Mouse (Mus musculus): Measurements from ENCODE around the gene Ccnd2.

Ccnd2 gene

GRCm38 (mm10) chr6:127107413-127107812, 44.6 kb downstream of the Ccnd2 start:
- no peak for DNase-seq

GRCm38 (mm10) chr6:127106726-127107125, 45.3 kb downstream of the Ccnd2 start:
- no peak for DNase-seq

- no peak for DNase-seq
Observed at GRCm38 (mm10) chr6:127106189-127106588, 45.8 kb downstream of the Ccnd2 start.

DNA sequence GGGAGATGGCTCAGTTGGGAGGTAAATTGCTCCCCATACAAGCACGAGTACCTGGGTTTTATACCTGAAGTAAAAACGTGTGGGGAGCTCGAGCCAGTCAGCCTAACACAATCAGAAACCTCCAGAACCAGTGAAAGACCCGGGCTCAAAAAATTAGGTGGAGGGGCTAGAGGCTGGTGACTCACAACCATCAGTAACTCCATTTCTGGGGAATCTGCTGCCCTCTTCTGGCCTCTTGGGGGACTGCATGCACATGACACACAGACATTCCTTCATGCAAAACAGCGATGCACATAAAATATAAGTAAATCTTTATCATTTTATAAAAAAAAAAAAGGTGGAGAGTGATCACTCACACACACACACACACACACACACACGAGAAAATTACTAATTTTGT, 46.9 kb downstream of the Ccnd2 start:
- DNase-seq = peak; percentile 72 to 73

GRCm38 (mm10) chr6:127104396-127105029, 47.5 kb downstream of the Ccnd2 start:
- DNase-seq = no peak

GRCm38 (mm10) chr6:127103506-127104275, 48.3 kb downstream of the Ccnd2 start:
- DNase-seq = no peak

- DNase-seq = peak; percentile 9 to 12
Observed at GRCm38 (mm10) chr6:127094565-127094964, 57.4 kb downstream of the Ccnd2 start.

- DNase-seq = peak; percentile 6 to 9
Observed at GRCm38 (mm10) chr6:127086739-127087138, 65.3 kb downstream of the Ccnd2 start.

- no peak for DNase-seq
Observed at GRCm38 (mm10) chr6:127081820-127082219, 70.2 kb downstream of the Ccnd2 start.

DNA sequence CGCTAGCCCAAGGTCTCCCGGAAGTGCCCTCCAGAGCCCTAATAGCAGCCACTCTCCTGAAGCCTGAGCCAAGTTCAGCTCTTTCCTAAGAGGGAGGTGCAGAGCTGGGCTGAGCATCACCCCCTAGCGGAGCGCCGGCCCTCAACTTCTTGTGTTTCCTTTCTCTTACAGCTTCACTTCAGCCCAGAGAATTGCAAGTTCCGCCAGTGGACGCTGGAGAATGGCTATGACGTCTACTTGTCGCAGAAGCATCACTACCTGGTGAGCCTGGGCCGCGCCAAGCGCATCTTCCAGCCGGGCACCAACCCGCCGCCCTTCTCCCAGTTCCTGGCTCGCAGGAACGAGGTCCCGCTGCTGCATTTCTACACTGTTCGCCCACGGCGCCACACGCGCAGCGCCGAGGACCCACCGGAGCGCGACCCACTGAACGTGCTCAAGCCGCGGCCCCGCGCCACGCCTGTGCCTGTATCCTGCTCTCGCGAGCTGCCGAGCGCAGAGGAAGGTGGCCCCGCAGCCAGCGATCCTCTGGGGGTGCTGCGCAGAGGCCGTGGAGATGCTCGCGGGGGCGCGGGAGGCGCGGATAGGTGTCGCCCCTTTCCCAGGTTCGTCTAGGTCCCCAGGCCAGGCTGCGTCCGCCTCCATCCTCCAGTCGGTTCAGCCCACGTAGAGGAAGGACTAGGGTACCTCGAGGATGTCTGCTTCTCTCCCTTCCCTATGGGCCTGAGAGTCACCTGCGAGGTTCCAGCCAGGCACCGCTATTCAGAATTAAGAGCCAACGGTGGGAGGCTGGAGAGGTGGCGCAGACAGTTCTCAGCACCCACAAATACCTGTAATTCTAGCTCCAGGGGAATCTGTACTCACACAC, 71.9 kb downstream of the Ccnd2 start:
- DNase-seq = peak; percentile 34 to 36

Data from B cell, adult 2 months (primary cell).